Mouse (Mus musculus) thymus, postnatal 25 days (tissue): ENCODE results near the gene Tmem120b.

Experiments used
- DNase-seq: peaks from one replicate; pipeline ENCODE4 v3.0.0; 2022

Tmem120b gene

GRCm38 (mm10) chr5:123130030-123130813 lies 62.0 kb downstream of the Tmem120b start:
- no peak for DNase-seq

DNA sequence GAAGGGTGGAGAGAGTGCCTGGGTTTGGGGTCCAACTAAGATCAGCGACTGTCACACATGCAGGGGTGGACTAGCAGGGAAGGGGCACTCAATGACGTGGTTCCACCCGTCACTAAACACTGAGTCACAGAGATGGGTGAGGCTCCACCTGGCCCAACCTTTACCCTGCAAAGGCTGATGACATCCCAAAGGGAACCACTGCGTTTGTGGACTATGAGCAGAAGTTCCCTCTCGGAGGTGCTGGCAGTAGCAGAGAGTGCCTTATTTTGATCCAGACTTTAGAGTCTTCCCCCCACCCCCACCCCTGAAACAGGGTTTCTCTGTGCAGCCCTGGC lies 62.6 kb downstream of the Tmem120b start:
- DNase-seq, result no peak

- DNase-seq, result peak; percentile 91
Observed at GRCm38 (mm10) chr5:123132308-123133071, 64.3 kb downstream of the Tmem120b start, which contains the start of gene Rhof. TSS of gene Rhof (minus strand) at chr5:123132692.

GRCm38 (mm10) chr5:123133083-123133783 lies 65.0 kb downstream of the Tmem120b start:
- peak; percentile 94 for DNase-seq

GRCm38 (mm10) chr5:123133784-123134143 lies 65.5 kb downstream of the Tmem120b start:
- DNase-seq, result no peak

DNA sequence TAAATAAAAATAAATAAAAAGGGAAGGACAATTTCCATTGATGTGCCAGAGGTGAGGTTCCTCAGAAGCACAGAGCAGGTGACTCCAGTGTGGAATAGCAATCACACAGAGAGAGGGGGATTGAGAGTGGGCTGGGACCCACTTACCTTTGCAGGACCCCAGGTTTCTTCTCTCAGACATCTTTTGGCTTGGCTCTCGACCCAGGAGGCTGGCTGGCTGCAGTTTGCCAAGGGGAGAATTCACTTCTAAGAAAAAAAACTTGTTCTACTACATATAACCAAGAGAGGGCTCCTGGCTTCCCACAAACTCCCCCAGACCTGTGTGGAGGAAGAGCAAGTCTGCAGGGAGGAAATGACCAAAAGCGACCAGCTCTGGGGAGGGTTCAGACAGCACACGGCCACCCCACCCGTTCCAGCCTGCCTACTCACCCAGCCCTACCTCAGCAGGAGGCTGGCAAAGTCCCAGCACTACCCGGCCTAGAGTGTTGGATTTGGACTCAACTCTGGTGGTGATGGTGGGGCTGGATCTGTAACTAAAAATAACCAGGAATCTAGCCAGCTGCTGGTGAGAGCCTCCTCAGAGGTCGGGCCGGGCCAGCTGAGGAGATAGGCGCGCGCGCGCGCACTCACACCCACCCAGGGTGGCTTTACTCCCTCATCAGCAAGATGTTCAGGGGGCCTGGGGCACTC lies 66.1 kb downstream of the Tmem120b start:
- DNase-seq, result no peak

DNA sequence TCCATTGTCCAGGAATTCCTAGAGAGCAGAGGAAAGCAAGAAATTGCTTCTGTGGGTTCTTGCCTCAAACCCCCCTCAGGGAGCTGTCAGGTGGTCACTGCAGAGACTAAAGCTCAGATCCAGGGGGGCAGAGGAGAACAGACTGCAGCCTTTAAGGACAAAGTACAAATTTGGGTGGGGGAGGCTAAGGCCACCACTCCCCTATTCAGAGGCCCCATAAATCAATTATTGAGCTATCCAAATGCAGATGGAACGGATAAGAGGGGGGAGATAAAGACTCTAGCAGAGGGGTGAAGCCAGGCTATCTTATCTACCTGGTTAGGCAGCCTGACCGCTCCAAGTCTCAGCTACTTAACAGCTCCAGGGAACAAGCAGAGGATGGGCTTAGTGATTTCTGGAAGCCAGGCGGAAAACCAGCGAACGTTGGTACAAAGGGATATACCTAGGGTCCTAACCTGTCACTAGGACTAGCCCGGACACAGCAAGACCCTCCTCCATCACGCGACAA lies 66.7 kb downstream of the Tmem120b start:
- DNase-seq, result no peak

DNA sequence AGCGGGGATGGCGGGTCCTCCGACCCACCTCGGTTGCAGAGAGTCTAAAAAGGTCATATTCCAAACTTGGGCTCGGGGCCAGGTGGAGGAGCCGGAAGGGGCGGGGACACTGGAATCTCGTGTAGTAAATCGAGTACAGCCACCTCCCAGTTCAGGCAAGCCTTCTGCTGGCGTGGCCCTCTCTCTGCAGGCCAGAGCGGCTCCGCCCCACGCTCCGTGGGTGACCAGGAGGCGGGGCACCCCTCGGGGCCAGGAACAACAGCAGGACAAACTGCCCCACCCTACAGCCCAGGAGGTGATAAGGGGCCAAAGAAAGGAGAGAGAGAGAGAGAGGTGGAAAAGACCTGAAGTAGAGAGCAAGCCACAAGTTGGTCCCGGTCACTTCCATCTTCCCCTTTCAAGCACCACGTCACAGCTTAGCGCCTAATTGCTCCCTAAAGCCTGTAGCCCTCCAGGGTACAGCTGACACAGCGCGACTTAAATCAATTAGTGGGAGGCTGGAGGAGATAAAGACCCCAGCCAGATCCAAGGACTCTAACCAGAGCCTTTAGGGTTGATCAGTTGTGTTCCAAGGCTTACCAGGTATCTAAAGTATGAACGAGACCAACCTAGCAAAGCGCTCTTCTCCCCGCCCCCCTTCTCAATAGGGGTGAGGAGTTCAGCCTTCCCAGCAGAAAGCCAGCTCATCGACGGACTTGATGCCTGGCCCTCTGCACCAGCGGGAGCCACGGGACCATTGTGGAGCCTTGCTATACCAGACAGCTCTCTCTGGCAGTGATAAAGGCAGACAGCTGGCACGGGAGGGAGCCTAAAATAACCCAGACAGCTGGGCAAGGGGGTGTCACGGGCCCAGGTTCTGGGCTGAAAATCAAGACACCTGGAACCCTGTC lies 67.5 kb downstream of the Tmem120b start:
- peak; percentile 47 for DNase-seq

DNA sequence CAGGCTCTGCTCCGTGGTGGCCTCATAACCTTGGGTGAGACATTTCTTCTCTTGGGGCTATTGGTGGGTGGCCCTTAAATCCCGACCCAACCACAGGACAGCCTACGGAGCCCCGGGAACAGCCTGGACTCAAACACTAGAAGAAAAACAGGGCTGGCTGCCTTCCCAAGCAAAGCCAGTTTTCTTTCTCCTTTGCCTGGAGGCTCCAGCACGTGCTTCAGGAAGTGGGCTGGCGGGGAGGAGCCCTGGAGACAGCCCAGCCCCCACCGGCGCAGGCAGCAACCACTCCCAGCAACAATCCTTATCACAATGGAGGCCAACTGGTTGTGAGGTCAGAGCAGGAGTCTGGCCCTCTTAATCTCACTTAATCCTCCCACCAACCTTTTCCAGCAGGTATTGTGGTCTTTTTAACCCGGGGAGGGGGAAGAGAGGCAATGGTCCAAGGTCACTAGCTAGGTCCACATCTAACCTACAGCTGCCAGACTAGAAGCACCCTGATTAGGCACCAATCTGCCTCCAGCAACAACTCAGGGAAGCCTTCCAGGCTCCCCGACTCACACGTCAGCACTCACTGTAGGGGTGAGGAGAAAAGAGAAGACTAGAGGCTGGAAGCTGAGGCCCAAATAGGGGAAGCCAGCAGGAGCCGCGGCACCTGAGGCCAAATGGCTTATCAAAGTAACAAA lies 68.3 kb downstream of the Tmem120b start:
- DNase-seq, result peak; percentile 74

- DNase-seq, result peak; percentile 69
Observed at GRCm38 (mm10) chr5:123137044-123137909, 69.1 kb downstream of the Tmem120b start.

- DNase-seq, result no peak
Observed at GRCm38 (mm10) chr5:123137910-123138229, 69.7 kb downstream of the Tmem120b start.

DNA sequence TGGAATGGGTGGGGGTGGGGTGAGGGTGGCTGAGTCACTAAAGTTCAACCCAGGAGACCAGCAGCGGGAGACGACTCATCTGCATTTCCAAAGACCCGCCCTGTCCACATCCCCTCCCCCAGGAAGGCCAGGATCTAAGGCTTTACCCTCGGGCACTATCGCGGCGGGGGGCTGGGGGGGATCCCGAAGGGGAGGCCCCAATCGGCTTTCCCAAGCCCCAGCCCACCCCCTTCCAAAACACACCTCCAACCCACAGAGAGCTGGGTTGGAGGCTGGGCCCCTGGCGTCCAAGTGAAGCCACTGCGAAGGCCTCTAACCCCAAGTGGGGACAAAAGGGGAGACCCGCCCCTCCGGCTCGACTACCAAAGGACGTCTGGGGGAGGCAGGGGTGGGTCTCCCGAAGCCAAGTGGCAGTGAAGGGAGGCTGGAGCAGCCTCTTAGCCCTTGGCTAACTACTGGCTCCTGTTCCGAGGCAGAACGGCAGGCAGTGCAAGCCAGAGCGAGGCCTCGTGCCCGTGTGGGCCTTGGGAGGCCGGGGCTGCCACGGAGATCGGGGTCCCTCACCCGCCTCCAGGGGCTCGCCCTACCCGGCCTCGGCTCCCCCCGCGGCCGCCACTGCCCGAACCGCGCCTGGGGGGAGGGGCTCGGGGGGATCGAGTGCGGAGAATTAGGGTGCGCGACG lies 70.2 kb downstream of the Tmem120b start:
- DNase-seq, result peak; percentile 63

DNA sequence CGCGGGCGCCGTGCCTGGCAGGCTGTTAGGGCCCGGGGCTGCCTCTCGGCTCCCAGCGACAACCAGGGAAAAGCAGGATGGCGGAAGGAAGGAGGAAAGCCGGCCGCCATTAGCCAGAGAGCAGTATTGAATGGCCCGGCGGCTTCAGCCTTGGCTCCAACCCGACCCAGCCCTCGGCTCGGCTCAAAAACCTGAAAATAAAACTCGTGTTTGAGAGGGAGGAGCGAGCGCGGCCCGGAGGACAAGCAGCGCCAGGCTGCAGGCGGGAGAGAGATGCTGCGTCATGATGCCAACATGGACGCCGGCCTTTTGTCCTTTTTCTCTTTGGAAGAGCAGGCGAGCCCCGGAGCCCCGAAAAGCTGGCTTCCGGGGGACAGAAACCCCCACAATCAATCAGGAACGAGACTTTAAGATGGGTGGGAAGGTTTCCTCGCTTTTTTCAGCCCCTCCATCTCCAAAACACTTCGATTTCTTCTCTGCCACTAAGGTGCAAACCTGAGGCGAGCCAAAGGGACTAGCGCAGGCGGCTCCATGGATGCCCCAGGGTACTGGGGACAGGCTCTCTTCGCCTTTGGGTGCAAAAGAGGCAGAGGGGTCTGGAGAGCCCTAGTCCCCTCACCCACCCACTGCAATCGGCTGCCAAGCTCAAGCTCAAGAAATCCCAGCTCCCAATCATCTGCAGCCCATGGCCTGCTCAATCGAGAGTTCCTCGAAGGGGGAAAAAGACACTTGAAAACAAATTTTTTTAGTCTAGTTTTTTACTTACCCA lies 70.9 kb downstream of the Tmem120b start:
- DNase-seq, result peak; percentile 82

GRCm38 (mm10) chr5:123139722-123140627 lies 71.8 kb downstream of the Tmem120b start:
- DNase-seq, result peak; percentile 63

GRCm38 (mm10) chr5:123140694-123141554 lies 72.7 kb downstream of the Tmem120b start:
- peak; percentile 87 for DNase-seq

- DNase-seq, result peak; percentile 71
Observed at GRCm38 (mm10) chr5:123141555-123142160, 73.4 kb downstream of the Tmem120b start.
